Mouse (Mus musculus) kidney, embryonic 16.5 days (tissue): Measurements from ENCODE around the gene Gtf2f1. TPM values are rescaled to one million over a fixed set of nuclear protein-coding genes. Genes with fewer than 3 reads are reported as not detected.
A peak's percentile ranks its signal among the peaks of the same experiment; 100 is the strongest.
"Not testable (repeated sequence)": the region's sequence is repeated elsewhere in the genome, so short reads cannot be mapped to it uniquely, and the experiment has no call there.

Source experiments
- ATAC-seq: fragments of 200-750 bp; cut with Nextera tagmentation; 2 replicates; pipeline ENCODE4 v1.8.0; 2017; ENCODE audit warnings: moderate TSS enrichment; ENCODE audit not compliant: low FRiP score, low TSS enrichment
- H3K27ac ChIP-seq: fragments of 300-500 bp; sonication (generic); 2 replicates; pipeline ENCODE4 v1.5.1; 2014; ENCODE audit warnings: low read length
- H3K27me3 ChIP-seq: fragments of 300-500 bp; sonication (generic); 2 replicates; pipeline ENCODE4 v1.6.1; 2014; ENCODE audit warnings: low read length, control low read depth, mixed read lengths; ENCODE audit not compliant: insufficient read depth
- H3K36me3 ChIP-seq: fragments of 300-500 bp; sonication (generic); 2 replicates; pipeline ENCODE4 v1.6.1; 2014; ENCODE audit warnings: low read length, control low read depth, mixed read lengths; ENCODE audit not compliant: insufficient read depth
- H3K4me1 ChIP-seq: fragments of 300-500 bp; sonication (generic); 2 replicates; pipeline ENCODE4 v1.6.1; 2014; ENCODE audit warnings: low read length, control low read depth, mixed read lengths; ENCODE audit not compliant: insufficient read depth
- H3K4me2 ChIP-seq: fragments of 300-500 bp; sonication (generic); replicated peaks from 2 replicates; pipeline ENCODE4 v1.6.1; 2014; ENCODE audit warnings: low read depth, low read length
- H3K4me3 ChIP-seq: fragments of 300-500 bp; sonication (generic); 2 replicates; pipeline ENCODE4 v1.5.1; 2014; ENCODE audit warnings: mild to moderate bottlenecking, low read length
- H3K9ac ChIP-seq: fragments of 300-500 bp; sonication (generic); replicated peaks from 2 replicates; pipeline ENCODE4 v1.6.1; 2014; ENCODE audit warnings: low read length
- H3K9me3 ChIP-seq: fragments of 300-500 bp; sonication (generic); 2 replicates; pipeline ENCODE4 v1.6.1; 2016; ENCODE audit warnings: low read length, control low read depth
- WGBS: fragments of 180-500 bp; shearing (Covaris S2); extraction: QIAGEN DNeasy Blood & Tissue Kit; methylation state at CpG from one replicate; pipeline ENCODE4 v1.1.7; 2014; 5-methylcytosine and 5-hydroxymethylcytosine counted together
- polyA plus RNA-seq: library from polyadenylated mRNA; unstranded; fragments of >200 nt; fragmentation: Nextera tagmentation; extraction: Ambion mirVana; gene quantifications from 2 replicates; pipeline ENCODE4 v1.2.1, GENCODE M21; 2015

The Gtf2f1 gene
- polyA plus RNA-seq, result 71.4 and 74.0 TPM in 2 replicates

DNA sequence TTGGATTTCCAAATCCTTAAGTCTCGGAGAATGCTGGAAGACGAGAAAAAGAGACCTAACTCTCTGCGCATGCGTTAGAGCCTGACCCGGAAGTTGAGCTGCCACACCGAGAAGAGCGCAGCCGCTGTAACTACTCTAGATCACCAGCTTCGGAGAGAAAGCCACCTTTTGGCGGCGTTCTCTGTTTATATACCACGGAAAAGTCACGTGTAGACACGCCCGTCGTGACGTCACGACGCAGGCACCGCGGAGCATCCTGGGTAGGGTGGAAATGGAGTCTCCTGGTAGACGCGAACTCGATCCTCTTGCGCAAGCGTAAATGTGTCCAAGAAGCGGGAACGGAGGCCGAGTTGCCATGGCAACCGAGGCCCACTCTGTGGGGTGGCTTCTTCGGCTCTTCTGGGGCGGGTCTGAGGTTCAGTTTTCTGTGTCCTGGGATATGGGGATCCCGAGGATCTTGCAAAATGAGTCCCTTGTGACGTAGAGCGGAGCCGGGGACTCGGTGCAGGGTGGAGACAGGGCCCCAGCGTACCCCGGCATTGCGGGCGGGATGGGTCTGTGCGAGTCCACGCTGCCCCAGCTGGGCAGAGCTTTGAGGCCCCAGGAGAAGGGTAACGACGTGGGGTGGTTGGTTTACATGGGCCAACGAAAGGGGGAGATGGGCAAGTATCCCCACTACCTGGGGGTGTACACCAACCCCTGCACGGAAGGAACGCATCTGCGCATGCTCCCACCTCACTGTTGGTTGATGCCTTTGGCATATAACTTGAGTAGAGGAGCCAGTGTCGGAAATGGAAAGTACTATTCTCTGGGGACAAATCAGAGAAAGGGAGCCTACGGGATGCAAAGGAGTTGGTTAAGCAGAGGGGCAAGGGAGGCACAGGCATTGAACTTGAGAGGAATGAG is at the start of gene Gtf2f1, which contains the start of gene Gm17949:
Gene Gtf2f1, minus strand, starts transcription at position 53 of the 906 bp plus-strand sequence.
Gene Gm17949, plus strand, starts transcription at position 234 of the 906 bp plus-strand sequence.
- Histone ChIP-seq H3K4me3 (peak within 1 kb of the TSS; percentile 60), H3K36me3 (peaks cover 22% of the 10 kb centered on the region), H3K9me3 (no peaks in the 10 kb centered on the region), H3K9ac (peak within 1 kb of the TSS; percentile 87), H3K4me1 (peaks cover 19% of the 10 kb centered on the region), H3K27ac (peak within 1 kb of the TSS; percentile 89), H3K4me2 (peak within 1 kb of the TSS; percentile 84), H3K27me3 (no peaks in the 10 kb centered on the region)
- WGBS, result under 1% methylated on average over 51 of the region's 51 CpGs
- ATAC-seq, result peak; percentile 92

DNA sequence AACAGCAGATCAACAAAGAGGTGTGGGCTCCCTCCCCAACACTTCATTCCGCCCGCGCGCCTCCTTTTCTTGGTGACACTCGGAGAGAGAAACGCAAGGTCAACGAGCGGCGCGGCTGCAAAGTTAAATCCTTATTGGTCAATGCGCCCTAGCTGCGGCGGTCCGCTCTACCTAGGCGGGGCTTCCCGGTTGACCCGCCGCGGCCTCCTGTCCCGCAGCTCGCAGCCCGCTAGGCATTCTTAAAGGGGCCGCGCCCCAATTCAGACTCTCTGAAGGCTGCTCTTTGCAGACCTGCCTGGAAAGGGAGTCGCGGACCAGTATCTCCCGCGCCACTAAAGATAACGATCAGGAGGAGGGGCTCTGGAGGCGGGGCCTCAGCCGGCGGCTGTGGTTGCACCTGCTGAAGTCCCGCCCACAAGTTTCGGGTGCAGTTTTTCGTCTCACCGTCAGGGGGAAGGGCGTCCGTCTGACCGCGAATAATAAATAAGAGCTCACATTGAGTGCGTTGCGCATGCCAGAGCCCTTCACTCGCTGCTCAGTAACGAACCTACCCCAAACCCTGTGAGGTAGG is 49.2 kb upstream of the Gtf2f1 start:
- peak overlapping the region; percentile 79 for H3K27ac ChIP-seq
- H3K9me3 ChIP-seq, result no peaks in the 10 kb centered on the region
- under 1% methylated on average over 44 of the region's 44 CpGs for WGBS
- peaks cover 28% of the 10 kb centered on the region for H3K27me3 ChIP-seq
- H3K4me1 ChIP-seq, result peaks cover 19% of the 10 kb centered on the region
- peak overlapping the region; percentile 85 for H3K9ac ChIP-seq
- H3K4me2 ChIP-seq, result peak overlapping the region; percentile 83
- ATAC-seq, result peak; percentile 87
- H3K36me3 ChIP-seq, result 0 out of 2 replicates have a peak, but pooled peaks cover 3% of the 10 kb centered on the region
- peak overlapping the region; percentile 83 for H3K4me3 ChIP-seq

DNA sequence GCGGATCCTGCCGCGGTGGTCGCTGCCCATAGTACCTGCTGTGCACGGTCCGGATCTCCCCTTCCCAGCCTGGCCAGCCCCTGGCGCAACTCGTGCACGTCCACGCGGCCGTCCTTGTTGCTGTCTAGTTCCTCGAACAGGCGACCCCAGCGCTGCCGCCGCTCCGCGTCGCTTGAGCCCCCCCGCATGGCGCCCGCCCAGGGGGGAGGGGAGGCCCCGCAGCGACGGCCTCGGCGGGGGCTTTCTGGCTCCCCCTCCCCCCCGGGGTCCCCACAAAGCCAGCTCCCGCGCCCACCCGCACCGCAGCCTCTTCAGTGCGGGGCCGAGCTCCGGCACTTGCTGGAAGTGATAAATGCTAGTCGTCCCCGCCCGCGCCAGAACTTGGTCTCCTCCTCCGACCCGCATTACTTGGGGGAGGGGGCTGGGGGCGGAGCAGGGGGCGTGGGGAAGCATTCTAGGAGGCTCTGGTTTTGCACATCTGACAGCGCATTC is 48.4 kb upstream of the Gtf2f1 start, which contains the start of gene Slc25a23:
Gene Slc25a23, minus strand, starts transcription at position 378 of the 492 bp plus-strand sequence.
- peaks cover 28% of the 10 kb centered on the region for H3K27me3 ChIP-seq
- peak; percentile 65 for ATAC-seq
- peak within 1 kb of the TSS; percentile 79 for H3K27ac ChIP-seq
- peak within 1 kb of the TSS; percentile 83 for H3K4me3 ChIP-seq
- WGBS, result under 1% methylated on average over 39 of the region's 45 CpGs
- no peaks in the 10 kb centered on the region for H3K9me3 ChIP-seq
- H3K4me2 ChIP-seq, result peak within 1 kb of the TSS; percentile 83
- H3K4me1 ChIP-seq, result peaks cover 19% of the 10 kb centered on the region
- 0 out of 2 replicates have a peak, but pooled peaks cover 8% of the 10 kb centered on the region for H3K36me3 ChIP-seq
- H3K9ac ChIP-seq, result peak within 1 kb of the TSS; percentile 85

DNA sequence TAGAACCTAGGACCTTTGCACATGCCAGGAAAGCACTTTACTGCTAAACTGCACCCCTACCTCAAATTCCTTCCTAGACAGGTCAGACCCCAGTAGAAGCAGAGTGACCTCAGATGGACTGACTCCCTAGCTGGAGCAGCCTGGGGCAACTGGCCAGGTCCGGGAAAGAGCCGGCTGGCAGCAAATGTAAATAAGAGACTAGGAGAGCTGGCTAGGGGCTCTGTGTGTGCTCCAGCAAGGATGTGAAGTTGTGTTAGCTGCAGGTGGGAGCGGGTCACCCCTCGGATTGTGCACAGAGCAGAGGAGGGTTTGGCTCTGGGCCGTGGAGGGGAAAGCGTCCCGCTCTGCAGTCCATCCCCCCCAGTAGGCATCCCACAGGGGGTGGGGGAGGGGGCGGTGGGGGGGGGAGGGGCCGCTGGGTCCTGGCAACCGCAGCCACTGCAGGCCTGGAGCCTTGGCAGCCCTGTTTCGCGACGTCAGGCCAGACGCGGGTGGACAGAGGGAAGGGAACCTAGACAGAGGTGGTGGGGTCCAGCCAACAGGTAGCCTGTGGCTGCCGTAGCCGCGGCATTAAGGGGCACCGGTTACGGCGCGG is 47.9 kb upstream of the Gtf2f1 start, which contains the start of gene Crb3:
Gene Crb3, plus strand, starts transcription at position 215 of the 595 bp plus-strand sequence.
- peak; percentile 7; the same call in 1 of the 2 replicates for ATAC-seq
- Histone ChIP-seq H3K4me2 (peak within 1 kb of the TSS; percentile 83), H3K27ac (peak within 1 kb of the TSS; percentile 79), H3K9me3 (no peaks in the 10 kb centered on the region), H3K27me3 (peaks cover 28% of the 10 kb centered on the region), H3K4me3 (peak within 1 kb of the TSS; percentile 83), H3K9ac (peak within 1 kb of the TSS; percentile 85), H3K36me3 (0 out of 2 replicates have a peak, but pooled peaks cover 8% of the 10 kb centered on the region), H3K4me1 (peaks cover 19% of the 10 kb centered on the region)
- under 1% methylated on average over 17 of the region's 22 CpGs for WGBS

DNA sequence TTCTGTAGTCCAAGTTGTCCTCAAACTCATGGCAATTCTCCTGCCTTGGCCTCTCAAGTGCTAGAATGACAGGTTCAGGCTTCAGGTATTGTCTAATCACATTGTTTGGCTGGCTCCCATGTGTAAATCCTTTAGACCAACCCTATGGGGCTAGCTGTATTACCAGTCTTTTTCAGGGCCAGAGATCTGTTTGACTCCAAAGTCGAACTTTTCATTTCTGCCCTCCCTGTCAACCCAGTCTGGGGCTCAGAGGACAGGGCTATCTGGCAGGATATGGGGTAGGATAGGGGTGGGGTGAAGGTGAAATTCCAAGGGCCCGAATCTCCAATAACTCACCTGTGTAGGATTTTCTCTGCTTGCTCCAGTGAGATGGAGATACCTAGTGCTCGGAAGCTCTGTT is 45.2 kb upstream of the Gtf2f1 start:
- no peak for ATAC-seq
- Histone ChIP-seq H3K4me3 (no peak overlapping the region), H3K4me2 (no peak overlapping the region), H3K27me3 (peaks cover 4% of the 10 kb centered on the region), H3K9me3 (no peaks in the 10 kb centered on the region), H3K27ac (no peak overlapping the region), H3K36me3 (peaks cover 26% of the 10 kb centered on the region), H3K4me1 (peaks cover 11% of the 10 kb centered on the region), H3K9ac (no peak overlapping the region)
- 88% methylated on average over 3 of the region's 3 CpGs for WGBS

DNA sequence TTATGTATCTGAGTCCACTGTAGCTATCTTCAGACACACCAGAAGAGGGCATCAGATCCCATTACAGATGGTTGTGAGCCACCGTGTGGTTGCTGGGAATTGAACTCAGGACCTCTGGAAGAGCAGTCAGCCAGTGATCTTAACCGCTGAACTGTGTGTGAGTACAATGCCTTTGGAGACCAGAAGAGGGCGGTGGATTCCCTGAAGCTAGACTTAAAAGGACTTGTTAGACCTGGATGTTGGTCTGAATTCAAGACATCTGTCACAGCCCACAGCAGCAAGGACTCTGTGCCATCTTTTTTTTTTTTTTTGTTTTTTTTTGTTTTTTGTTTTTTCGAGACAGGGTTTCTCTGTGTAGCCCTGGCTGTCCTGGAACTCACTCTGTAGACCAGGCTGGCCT is 40.6 kb upstream of the Gtf2f1 start:
- H3K27me3 ChIP-seq, H3K4me2 ChIP-seq, H3K27ac ChIP-seq, H3K9ac ChIP-seq, H3K4me1 ChIP-seq, H3K4me3 ChIP-seq, ATAC-seq, H3K9me3 ChIP-seq: not testable (repeated sequence)
- H3K36me3 ChIP-seq, result peaks cover 37% of the 10 kb centered on the region
- WGBS, result 93% methylated on average over 4 of the region's 4 CpGs

DNA sequence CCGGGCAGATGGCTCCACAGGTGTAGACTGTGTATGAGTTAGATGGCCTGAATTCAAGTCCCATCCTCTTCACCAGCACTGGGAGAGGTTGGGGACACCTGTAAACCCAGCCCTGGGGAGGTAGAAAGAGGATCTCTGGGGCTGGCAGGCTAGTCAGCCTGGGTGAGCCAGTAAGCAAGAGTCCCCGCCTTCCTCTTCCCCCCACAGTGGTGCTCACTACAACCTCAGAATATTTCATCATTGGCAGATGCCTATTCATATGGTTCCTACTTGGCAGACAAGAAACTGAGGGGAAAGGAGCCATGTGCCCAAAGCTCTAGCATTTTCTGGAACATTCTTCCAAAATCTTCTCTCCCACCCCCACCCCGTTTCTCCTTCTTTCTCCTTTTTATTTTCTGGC is 37.7 kb upstream of the Gtf2f1 start:
- no peak for ATAC-seq
- Histone ChIP-seq H3K4me3 (no peak overlapping the region), H3K27me3 (no peaks in the 10 kb centered on the region), H3K9ac (no peak overlapping the region), H3K4me1 (no peaks in the 10 kb centered on the region; the same call in 1 of the 2 replicates), H3K36me3 (peaks cover 29% of the 10 kb centered on the region), H3K4me2 (no peak overlapping the region), H3K9me3 (no peaks in the 10 kb centered on the region), H3K27ac (no peak overlapping the region)
- 91% methylated on average over 3 of the region's 3 CpGs for WGBS

DNA sequence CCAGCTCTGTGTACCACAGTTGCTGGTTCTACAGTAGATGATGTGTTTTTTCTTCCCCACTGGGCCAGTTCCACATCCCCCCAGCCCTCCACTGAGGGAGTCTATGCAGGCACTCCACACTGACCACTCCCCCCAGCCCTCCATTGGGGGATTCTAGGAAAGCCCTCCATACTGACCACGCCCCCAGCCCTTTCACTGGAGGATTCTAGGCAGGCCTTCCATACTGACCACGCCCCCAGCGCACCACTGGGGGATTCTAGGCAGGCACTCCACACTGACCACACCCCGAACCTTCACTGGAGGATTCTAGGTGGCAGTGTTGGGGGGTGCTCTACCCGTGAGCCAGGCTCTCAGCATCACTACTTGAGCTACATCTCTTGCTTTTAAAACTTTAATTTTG is 36.3 kb upstream of the Gtf2f1 start:
- Histone ChIP-seq H3K27me3 (no peaks in the 10 kb centered on the region), H3K4me2 (no peak overlapping the region), H3K36me3 (peaks cover 21% of the 10 kb centered on the region), H3K9ac (no peak overlapping the region), H3K27ac (no peak overlapping the region), H3K9me3 (no peaks in the 10 kb centered on the region), H3K4me1 (no peaks in the 10 kb centered on the region; the same call in 1 of the 2 replicates), H3K4me3 (no peak overlapping the region)
- 45% methylated on average over 5 of the region's 5 CpGs for WGBS
- ATAC-seq, result 0 out of 2 replicates have a peak, but pooled peaks have one; percentile 24

DNA sequence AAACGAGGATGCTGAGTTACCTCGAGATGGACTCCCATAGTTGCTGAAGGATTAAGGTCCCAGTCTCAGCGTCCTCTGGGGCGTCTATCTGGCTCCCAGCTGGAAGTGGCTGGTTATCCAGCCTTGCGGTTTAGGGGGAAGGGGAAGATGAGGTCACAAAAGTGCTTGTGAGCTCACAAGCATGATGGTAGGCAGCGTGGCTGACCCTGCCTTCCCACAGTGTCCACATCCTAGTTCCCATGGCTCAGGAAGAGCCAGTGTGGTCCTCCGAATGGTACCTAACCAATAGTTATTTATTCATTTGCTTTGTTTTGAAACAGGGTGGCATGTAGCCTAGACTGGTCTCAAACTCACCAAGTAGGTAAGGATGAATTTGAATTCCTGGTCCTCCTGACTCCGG is 30.5 kb upstream of the Gtf2f1 start, which contains the start of gene Slc25a41:
Gene Slc25a41, minus strand, starts transcription at position 101 of the 400 bp plus-strand sequence.
- Histone ChIP-seq H3K9me3 (no peaks in the 10 kb centered on the region), H3K4me1 (no peaks in the 10 kb centered on the region), H3K36me3 (no peaks in the 10 kb centered on the region), H3K4me3 (no peak within 1 kb of the TSS), H3K27ac (no peak within 1 kb of the TSS), H3K4me2 (no peak within 1 kb of the TSS), H3K27me3 (peaks cover 9% of the 10 kb centered on the region), H3K9ac (no peak within 1 kb of the TSS)
- no peak for ATAC-seq
- 79% methylated on average over 8 of the region's 8 CpGs for WGBS
